Comparison of ENCODE assay signal across 21 mouse cellular contexts in genomic region chr10:28260651-28261050, GRCm38 (mm10).
DNase-seq lines count a peak whose midpoint lies in the region; ATAC-seq lines count a peak whose summit lies in the region.
"Had no signal": no experiment of that assay in that cellular context is flagged by ENCODE, and none has a peak within 500 bp of the region (broad histone marks: within the 10 kb centered on the region; RNA-seq: fewer than 3 reads in every experiment).

No protein-coding gene starts in this region.

- H3K4me2 ChIP-seq in midbrain, embryonic 12.5 days (replicated peaks): no peak overlapping the region
- no peak overlapping the region for H3K4me2 ChIP-seq in midbrain, embryonic 11.5 days
- no peak overlapping the region for H3K4me2 ChIP-seq in neural tube, embryonic 12.5 days (replicated peaks)
- H3K4me2 ChIP-seq: embryonic facial prominence, embryonic 13.5 days; forebrain, embryonic 13.5 days; heart, embryonic 12.5 days had no signal

- H3K9ac ChIP-seq in midbrain, embryonic 12.5 days (replicated peaks): no peak overlapping the region
- no peak overlapping the region for H3K9ac ChIP-seq in midbrain, embryonic 11.5 days (ENCODE audit: low read length)
- H3K9ac ChIP-seq in neural tube, embryonic 12.5 days: no peak overlapping the region
- H3K9ac ChIP-seq: embryonic facial prominence, embryonic 13.5 days; forebrain, embryonic 13.5 days; heart, embryonic 12.5 days had no signal

- ATAC-seq in midbrain, embryonic 12.5 days (ENCODE audit: low FRiP score, low read depth): peak; percentile 69; the same call in 1 of the 2 replicates
- no peak for ATAC-seq in midbrain, embryonic 11.5 days (ENCODE audit: low FRiP score)
- ATAC-seq in neural tube, embryonic 12.5 days (ENCODE audit: low FRiP score, low read depth): peak; percentile 29; the same call in 1 of the 2 replicates
- ATAC-seq: CD4-positive, CD25-positive, alpha-beta regulatory T cell, adult 4 months; forebrain, embryonic 13.5 days had no signal

- DNase-seq in embryo, embryonic 10.5 days (ENCODE audit: low spot score): peak; percentile 18
- DNase-seq in embryo, embryonic 9.5 days (ENCODE audit: extremely low spot score): no peak
- DNase-seq in midbrain, embryonic 11.5 days (ENCODE audit: low spot score, missing footprints): no peak
- DNase-seq in neural tube, embryonic 10.5 days (ENCODE audit: extremely low spot score, low spot score): no peak
- DNase-seq in yolk sac, embryonic 10.5 days (ENCODE audit: low spot score): no peak
- DNase-seq: adrenal gland, adult 8-10 months; adrenal gland, postnatal 36 days; B cell, adult 2 months; cerebellum, adult 11 months; cerebellum, adult 8-10 months; cerebellum, postnatal 14 days; gastrocnemius, adult 2 months; gastrocnemius, postnatal 25 days had no signal

- no peaks in the 10 kb centered on the region for H3K27me3 ChIP-seq in midbrain, embryonic 12.5 days
- H3K27me3 ChIP-seq in midbrain, embryonic 11.5 days (ENCODE audit: control insufficient read depth, insufficient read depth, low read length): no peaks in the 10 kb centered on the region
- no peaks in the 10 kb centered on the region for H3K27me3 ChIP-seq in neural tube, embryonic 12.5 days (replicated peaks)
- H3K27me3 ChIP-seq: embryonic facial prominence, embryonic 13.5 days; forebrain, embryonic 13.5 days; heart, embryonic 12.5 days had no signal

- H3K4me1 ChIP-seq in midbrain, embryonic 12.5 days: no peaks in the 10 kb centered on the region
- H3K4me1 ChIP-seq in midbrain, embryonic 11.5 days (ENCODE audit: control insufficient read depth, insufficient read depth, low read length): no peaks in the 10 kb centered on the region
- no peaks in the 10 kb centered on the region for H3K4me1 ChIP-seq in neural tube, embryonic 12.5 days
- H3K4me1 ChIP-seq: embryonic facial prominence, embryonic 13.5 days; forebrain, embryonic 13.5 days; heart, embryonic 12.5 days; hindbrain, embryonic 10.5 days had no signal

- H3K36me3 ChIP-seq in midbrain, embryonic 12.5 days: no peaks in the 10 kb centered on the region
- no peaks in the 10 kb centered on the region for H3K36me3 ChIP-seq in midbrain, embryonic 11.5 days (ENCODE audit: control insufficient read depth, insufficient read depth, low read length)
- no peaks in the 10 kb centered on the region for H3K36me3 ChIP-seq in neural tube, embryonic 12.5 days
- H3K36me3 ChIP-seq: G1E had no signal

- H3K27ac ChIP-seq in midbrain, embryonic 12.5 days (replicated peaks): no peak overlapping the region
- no peak overlapping the region; the same call in 1 of the 2 replicates for H3K27ac ChIP-seq in midbrain, embryonic 11.5 days (ENCODE audit: low read depth, low read length)
- H3K27ac ChIP-seq in neural tube, embryonic 12.5 days: no peak overlapping the region
- H3K27ac ChIP-seq: embryonic facial prominence, embryonic 13.5 days; forebrain, embryonic 13.5 days; gastrocnemius, adult 2 months; hindbrain, embryonic 10.5 days had no signal

- no peak overlapping the region for H3K4me3 ChIP-seq in midbrain, embryonic 12.5 days
- H3K4me3 ChIP-seq in midbrain, embryonic 11.5 days (ENCODE audit: low read depth, low read length): no peak overlapping the region
- no peak overlapping the region for H3K4me3 ChIP-seq in neural tube, embryonic 12.5 days
- H3K4me3 ChIP-seq: embryonic facial prominence, embryonic 13.5 days; forebrain, embryonic 13.5 days; gastrocnemius, adult 2 months; heart, embryonic 12.5 days; hindbrain, embryonic 10.5 days had no signal

- 79% methylated on average over 2 of the region's 2 CpGs for WGBS in midbrain, embryonic 12.5 days
- 75% methylated on average over 2 of the region's 2 CpGs for WGBS in midbrain, embryonic 11.5 days
- 57% methylated on average over 2 of the region's 2 CpGs for WGBS in neural tube, embryonic 12.5 days

- H3K9me3 ChIP-seq in midbrain, embryonic 12.5 days: no peaks in the 10 kb centered on the region
- no peaks in the 10 kb centered on the region for H3K9me3 ChIP-seq in midbrain, embryonic 11.5 days (ENCODE audit: control insufficient read depth, low read length)
- no peaks in the 10 kb centered on the region for H3K9me3 ChIP-seq in neural tube, embryonic 12.5 days
- H3K9me3 ChIP-seq: embryonic facial prominence, embryonic 13.5 days; forebrain, embryonic 13.5 days; G1E; heart, embryonic 12.5 days; hindbrain, embryonic 10.5 days had no signal
